Mouse (Mus musculus) erythroblast, adult 5-6 weeks (primary cell): Measurements from ENCODE around the gene Ms4a4d. TPM values are rescaled to one million over a fixed set of nuclear protein-coding genes. Genes with fewer than 3 reads are reported as not detected.
"Not testable (repeated sequence)": the region's sequence is repeated elsewhere in the genome, so short reads cannot be mapped to it uniquely, and the experiment has no call there.

Source experiments
- ATAC-seq: replicated peaks from 2 replicates; pipeline ENCODE4 v1.8.0; 2016; ENCODE audit warnings: moderate number of reproducible peaks, mild to moderate bottlenecking, moderate TSS enrichment, inconsistent platforms; ENCODE audit not compliant: poor library complexity, low FRiP score, severe bottlenecking
- total RNA-seq, 2 experiments: library from RNA; stranded (forward) in 1 of 2; stranded (reverse) in 1 of 2; fragments of 150-400 nt in 1 of 2; fragments of 200-764, 138-1000 nt in 1 of 2; gene quantifications; 2 replicates each; pipeline versions ENCODE4 v1.2.3 to v1.2.4; 2015 to 2017; ENCODE audit warnings: low replicate concordance in 2 of 2

Gene Ms4a4d
- total RNA-seq, 2 experiments from 2014 or later, result not detected

DNA sequence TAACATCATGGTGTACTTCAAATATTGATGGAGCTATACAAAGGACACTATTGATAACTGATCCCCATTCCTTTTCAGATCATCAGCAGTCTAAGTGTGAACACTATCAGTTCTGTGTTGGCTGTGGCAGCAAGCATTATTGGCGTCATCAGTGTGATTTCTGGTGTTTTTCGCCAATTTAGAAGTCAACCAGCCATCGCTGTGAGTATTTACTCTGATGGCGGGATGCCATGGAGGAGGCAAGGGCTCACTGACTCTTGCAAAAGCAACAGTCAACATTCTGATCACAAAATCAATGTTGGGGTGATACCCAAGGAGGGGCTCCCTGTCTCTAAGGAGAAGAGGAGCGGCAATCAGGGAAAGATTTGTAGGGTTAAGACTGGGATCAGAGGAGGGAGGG is 18.1 kb downstream of the Ms4a4d start:
- no peak for ATAC-seq

DNA sequence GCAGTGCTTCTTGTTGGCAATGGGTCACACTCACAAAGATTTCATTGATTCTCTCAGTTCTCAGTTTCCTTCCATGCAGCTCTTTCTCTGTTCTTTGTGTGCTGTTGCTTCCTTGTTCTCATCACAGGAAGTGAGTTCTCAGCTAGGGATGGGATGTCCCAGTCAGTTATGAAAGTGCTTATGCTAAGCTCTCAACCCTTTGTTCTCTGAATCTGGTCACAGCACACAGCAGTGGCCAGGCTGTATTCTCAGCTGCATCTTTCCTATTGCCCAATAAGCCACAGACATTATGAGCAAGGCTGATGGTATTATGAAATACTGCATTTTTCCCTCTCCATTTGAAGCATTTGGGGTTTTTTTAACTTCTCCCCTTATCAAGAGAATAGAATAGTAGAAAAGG is 23.0 kb downstream of the Ms4a4d start:
- ATAC-seq, result not testable (repeated sequence)

DNA sequence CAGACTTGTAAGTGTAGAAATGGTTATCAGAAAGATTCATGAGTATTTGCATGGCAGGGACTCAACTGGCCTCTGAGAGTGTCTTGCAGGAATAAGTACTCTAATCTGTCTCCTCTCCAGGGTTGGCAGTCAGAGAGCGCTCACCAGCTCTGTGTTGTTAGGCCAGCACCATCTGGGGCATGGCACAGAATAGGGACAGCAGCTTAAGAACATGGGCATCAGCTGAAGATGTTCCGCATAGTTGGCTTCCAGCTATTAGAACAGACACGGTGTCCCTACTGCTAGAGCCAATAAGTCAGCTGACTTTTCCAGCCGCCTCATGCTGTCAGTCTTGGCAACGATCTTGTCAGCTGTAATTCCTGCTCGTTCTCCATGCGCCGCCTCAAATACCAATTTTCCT is 38.4 kb downstream of the Ms4a4d start:
- ATAC-seq, result no peak

- no peak for ATAC-seq
These were observed 52.6 kb downstream of the Ms4a4d start for GRCm38 (mm10) chr19:11589205-11589604.

DNA sequence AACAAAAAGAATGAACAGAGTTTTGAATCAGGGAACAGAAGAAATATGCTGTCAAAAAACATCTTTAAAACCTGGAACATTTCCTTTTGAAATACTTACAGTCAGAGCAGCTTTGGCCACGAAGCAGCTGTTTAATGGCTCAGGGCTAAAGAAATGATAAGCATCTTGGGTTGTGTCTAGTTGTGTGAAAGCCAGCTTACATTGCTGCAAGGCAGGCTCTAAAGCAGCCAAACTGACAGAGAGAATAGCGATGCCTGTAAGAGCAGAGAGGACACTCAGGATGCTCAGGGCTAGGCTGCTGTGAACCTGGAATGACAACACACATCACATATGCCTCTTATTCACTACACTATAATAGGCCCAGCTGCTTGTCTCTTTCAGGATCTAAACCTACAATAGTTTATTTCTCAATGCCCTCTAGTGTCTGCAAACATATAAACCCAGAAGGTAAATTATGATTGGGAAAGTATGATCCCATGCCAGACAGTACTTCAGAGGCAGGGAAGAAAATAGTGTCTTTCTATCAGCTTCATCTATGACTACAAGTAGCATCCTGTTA is 53.4 kb downstream of the Ms4a4d start:
- ATAC-seq, result no peak

DNA sequence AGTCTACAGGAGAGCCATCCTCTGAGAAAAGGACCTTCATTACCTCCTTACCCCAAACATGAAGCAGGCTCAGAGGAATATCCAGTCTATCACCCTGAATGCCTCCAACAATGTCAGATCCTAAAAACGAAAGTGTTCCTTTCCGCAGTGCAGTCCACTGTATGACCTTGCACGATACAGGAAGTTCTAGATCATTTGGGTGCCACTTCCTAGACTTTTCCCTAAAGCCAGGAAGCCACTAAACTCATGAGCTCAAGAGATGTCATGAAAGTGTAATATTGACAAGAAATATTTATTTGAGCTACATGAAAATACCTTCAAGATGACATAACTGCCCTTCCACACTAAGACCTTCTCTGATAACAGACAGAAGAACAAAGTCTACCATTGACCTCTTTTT is 64.7 kb downstream of the Ms4a4d start:
- ATAC-seq, result no peak

GRCm38 (mm10) chr19:11602026-11602425 is 65.4 kb downstream of the Ms4a4d start:
- ATAC-seq, result no peak

DNA sequence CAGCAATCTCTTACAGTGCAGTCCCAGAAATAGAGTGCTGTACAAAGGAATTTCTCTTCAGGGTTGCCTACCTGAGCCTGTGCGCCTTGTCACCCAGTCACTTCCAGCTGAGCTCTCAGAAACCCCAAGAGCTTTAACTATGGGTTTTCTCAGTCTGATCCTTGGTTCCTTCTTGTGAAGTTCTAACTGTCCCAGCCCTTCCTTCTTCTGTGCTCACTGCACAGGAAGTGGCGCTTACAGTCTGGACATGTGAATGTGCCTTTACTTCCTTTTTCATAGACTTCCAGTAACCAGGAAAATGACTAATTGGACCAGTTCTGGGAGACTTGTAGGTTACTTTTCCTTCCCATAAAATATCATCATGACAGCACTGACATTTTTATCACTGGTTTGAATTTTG is 68.0 kb downstream of the Ms4a4d start, which contains the start of gene Ms4a6d:
Ms4a6d (minus strand) TSS at position 247 of the 400 bp plus-strand sequence.
- no peak for ATAC-seq

Other genes with a start within 250 kb of the Ms4a4d start
- gene Ms4a14, start 222.3 kb upstream of the Ms4a4d start, total RNA-seq (2015; ENCODE audit: low replicate concordance), result not detected in 2 replicates
- 0.26 TPM in 1 of 2 replicates, not detected in the other for gene Ms4a14, start 222.3 kb upstream of the Ms4a4d start, total RNA-seq (2017; ENCODE audit: low replicate concordance)
- gene Ms4a7, start 200.7 kb upstream of the Ms4a4d start, total RNA-seq (2015; ENCODE audit: low replicate concordance), result 3.3 TPM in 1 of 2 replicates, not detected in the other
- 8.4 and 23.1 TPM in 2 replicates for gene Ms4a7, start 200.7 kb upstream of the Ms4a4d start, total RNA-seq (2017; ENCODE audit: low replicate concordance)
- 7.9 TPM in 1 of 2 replicates, not detected in the other for gene Ms4a4a, start 161.3 kb upstream of the Ms4a4d start, total RNA-seq (2015; ENCODE audit: low replicate concordance)
- gene Ms4a4a, start 161.3 kb upstream of the Ms4a4d start, total RNA-seq (2017; ENCODE audit: low replicate concordance), result not detected in 2 replicates
- gene Ms4a4c, start 132.0 kb upstream of the Ms4a4d start, total RNA-seq (2015; ENCODE audit: low replicate concordance), result 13.0 and 20.8 TPM in 2 replicates
- gene Ms4a4c, start 132.0 kb upstream of the Ms4a4d start, total RNA-seq (2017; ENCODE audit: low replicate concordance), result 17.3 and 17.6 TPM in 2 replicates
- 6.5 and 8.4 TPM in 2 replicates for gene Ms4a4b, start 93.2 kb upstream of the Ms4a4d start, total RNA-seq (2015; ENCODE audit: low replicate concordance)
- gene Ms4a4b, start 93.2 kb upstream of the Ms4a4d start, total RNA-seq (2017; ENCODE audit: low replicate concordance), result 1.4 and 7.5 TPM in 2 replicates
- gene Ms4a6c, start 67.4 kb upstream of the Ms4a4d start, total RNA-seq (2015; ENCODE audit: low replicate concordance), result 39.6 and 40.1 TPM in 2 replicates
- gene Ms4a6c, start 67.4 kb upstream of the Ms4a4d start, total RNA-seq (2017; ENCODE audit: low replicate concordance), result 22.8 and 32.6 TPM in 2 replicates
- gene Gm8369, start 50.9 kb upstream of the Ms4a4d start, total RNA-seq (2015; ENCODE audit: low replicate concordance), result 1.3 and 14.4 TPM in 2 replicates
- gene Gm8369, start 50.9 kb upstream of the Ms4a4d start, total RNA-seq (2017; ENCODE audit: low replicate concordance), result not detected in 2 replicates
- 16.3 and 30.7 TPM in 2 replicates for gene Ms4a6b, start 20.3 kb upstream of the Ms4a4d start, total RNA-seq (2015; ENCODE audit: low replicate concordance)
- 6.0 and 12.7 TPM in 2 replicates for gene Ms4a6b, start 20.3 kb upstream of the Ms4a4d start, total RNA-seq (2017; ENCODE audit: low replicate concordance)
- gene Ms4a6d, start 68.0 kb downstream of the Ms4a4d start, total RNA-seq (2015; ENCODE audit: low replicate concordance), result 2.5 and 8.4 TPM in 2 replicates
- gene Ms4a6d, start 68.0 kb downstream of the Ms4a4d start, total RNA-seq (2017; ENCODE audit: low replicate concordance), result 0.60 and 2.4 TPM in 2 replicates
- 19.4 and 26.9 TPM in 2 replicates for gene Ms4a2, start 86.9 kb downstream of the Ms4a4d start, total RNA-seq (2015; ENCODE audit: low replicate concordance)
- gene Ms4a2, start 86.9 kb downstream of the Ms4a4d start, total RNA-seq (2017; ENCODE audit: low replicate concordance), result 17.3 and 30.1 TPM in 2 replicates
- gene Ms4a3, start 104.0 kb downstream of the Ms4a4d start, total RNA-seq (2015; ENCODE audit: low replicate concordance), result 204 and 267 TPM in 2 replicates
- 91.2 and 97.0 TPM in 2 replicates for gene Ms4a3, start 104.0 kb downstream of the Ms4a4d start, total RNA-seq (2017; ENCODE audit: low replicate concordance)
- not detected in 2 replicates for gene Oosp2, start 123.8 kb downstream of the Ms4a4d start, total RNA-seq (2015; ENCODE audit: low replicate concordance)
- not detected in 2 replicates for gene Oosp2, start 123.8 kb downstream of the Ms4a4d start, total RNA-seq (2017; ENCODE audit: low replicate concordance)
- 2.7 TPM in 1 of 2 replicates, not detected in the other for gene Oosp1, start 154.3 kb downstream of the Ms4a4d start, total RNA-seq (2015; ENCODE audit: low replicate concordance)
- gene Oosp1, start 154.3 kb downstream of the Ms4a4d start, total RNA-seq (2017; ENCODE audit: low replicate concordance), result not detected in 2 replicates
- not detected in 2 replicates for gene Oosp3, start 160.3 kb downstream of the Ms4a4d start, total RNA-seq (2015; ENCODE audit: low replicate concordance)
- not detected in 2 replicates for gene Oosp3, start 160.3 kb downstream of the Ms4a4d start, total RNA-seq (2017; ENCODE audit: low replicate concordance)
- not detected in 2 replicates for gene Gif, start 210.8 kb downstream of the Ms4a4d start, total RNA-seq (2015; ENCODE audit: low replicate concordance)
- not detected in 2 replicates for gene Gif, start 210.8 kb downstream of the Ms4a4d start, total RNA-seq (2017; ENCODE audit: low replicate concordance)
- gene Mrpl16, start 233.6 kb downstream of the Ms4a4d start, total RNA-seq (2015; ENCODE audit: low replicate concordance), result 14.6 and 29.5 TPM in 2 replicates
- gene Mrpl16, start 233.6 kb downstream of the Ms4a4d start, total RNA-seq (2017; ENCODE audit: low replicate concordance), result 4.2 and 15.3 TPM in 2 replicates